Mouse (Mus musculus): ENCODE results near the gene Dnah12.
"Not testable (repeated sequence)": the region's sequence is repeated elsewhere in the genome, so short reads cannot be mapped to it uniquely, and the experiment has no call there.

Gene Dnah12

GRCm38 (mm10) chr14:26894392-26894791, 201.3 kb downstream of the Dnah12 start, which contains the start of gene Asb14:
Asb14 (plus strand) TSS chr14:26894557.
- no peak for DNase-seq

DNA sequence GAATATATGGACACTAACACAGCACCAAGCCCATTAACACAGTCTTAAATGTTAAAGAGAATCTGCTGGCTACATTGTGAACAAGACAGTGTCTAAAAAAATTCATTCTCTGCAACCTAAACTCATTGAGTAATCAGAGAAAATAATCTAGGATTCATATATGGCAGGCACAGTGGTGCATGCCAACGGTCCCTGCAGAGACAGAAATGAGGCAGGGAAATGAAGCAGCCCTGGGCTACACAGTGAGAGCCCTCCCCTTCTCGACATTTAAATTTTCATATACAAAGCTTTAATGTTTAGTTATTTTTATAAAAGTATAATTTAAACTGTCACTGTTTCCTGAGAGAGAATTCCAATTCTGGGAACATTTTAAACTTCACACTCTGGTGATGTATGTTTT, 206.4 kb downstream of the Dnah12 start:
- DNase-seq = no peak

GRCm38 (mm10) chr14:26900893-26901292, 207.8 kb downstream of the Dnah12 start:
- no peak for DNase-seq

GRCm38 (mm10) chr14:26907401-26907800, 214.3 kb downstream of the Dnah12 start:
- no peak for DNase-seq

DNA sequence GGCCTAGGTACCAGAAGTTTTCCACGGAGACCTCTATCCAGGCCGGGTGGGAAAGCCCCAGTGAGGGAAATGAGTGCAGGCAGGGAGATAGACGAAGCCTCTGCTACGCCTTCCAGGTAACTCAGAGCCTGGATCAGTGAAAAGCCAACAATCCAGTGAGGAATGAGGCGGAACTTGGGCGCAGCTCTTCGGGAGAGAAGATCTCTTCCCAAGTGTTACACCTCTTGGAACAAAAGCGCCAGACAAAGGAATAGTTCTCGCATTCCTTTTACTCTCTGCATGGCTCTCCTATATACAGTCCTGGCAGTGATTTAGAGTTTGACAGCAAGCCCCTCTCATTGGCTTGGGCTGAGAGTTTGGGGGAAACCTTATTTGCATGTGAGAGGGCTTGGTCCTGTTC, 217.4 kb downstream of the Dnah12 start:
- not testable (repeated sequence) for DNase-seq

GRCm38 (mm10) chr14:26911201-26911600, 218.1 kb downstream of the Dnah12 start:
- no peak for DNase-seq

DNA sequence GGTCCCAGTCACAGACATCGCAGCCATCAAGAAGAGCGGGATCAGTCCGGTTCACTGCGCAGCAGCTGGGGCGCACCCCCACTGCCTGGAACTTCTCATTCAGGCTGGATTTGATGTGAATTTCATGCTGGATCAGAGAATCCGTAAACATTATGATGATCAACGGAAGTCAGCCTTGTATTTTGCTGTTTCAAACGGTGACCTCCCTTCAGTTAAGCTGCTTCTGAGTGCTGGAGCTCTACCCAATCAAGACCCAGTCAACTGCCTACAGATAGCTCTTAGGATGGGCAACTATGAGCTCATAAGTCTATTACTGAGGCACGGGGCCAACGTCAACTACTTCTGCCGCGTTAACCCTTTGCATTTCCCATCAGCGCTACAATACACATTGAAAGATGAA, 218.8 kb downstream of the Dnah12 start:
- no peak for DNase-seq

DNA sequence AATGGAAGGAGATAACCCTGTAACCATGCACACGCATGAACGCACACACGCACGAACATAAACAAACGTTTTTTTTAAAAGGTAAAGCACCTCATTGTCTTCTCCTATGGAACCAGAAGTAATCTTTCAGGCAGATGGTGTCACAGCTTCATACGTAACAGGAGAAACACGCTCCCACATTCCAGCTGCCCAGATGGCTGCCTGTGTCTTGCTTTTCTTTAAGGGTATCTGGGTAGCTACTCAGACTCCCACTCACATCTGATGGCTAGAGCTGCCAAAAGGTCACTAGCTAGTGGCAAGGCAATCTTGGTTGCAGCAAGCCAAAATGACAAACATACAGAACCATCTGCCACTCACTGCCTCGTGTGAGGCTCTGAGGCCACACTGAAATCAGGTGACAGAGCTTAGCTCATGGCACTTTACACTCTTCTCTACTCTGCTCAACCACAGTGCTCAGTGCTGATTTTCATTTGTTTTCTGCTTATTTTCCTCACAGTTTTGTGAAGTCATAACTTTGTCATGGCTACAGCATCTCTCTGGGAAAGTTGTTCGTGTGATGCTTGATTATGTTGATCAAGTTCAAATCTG, 220.7 kb downstream of the Dnah12 start:
- DNase-seq = no peak

DNA sequence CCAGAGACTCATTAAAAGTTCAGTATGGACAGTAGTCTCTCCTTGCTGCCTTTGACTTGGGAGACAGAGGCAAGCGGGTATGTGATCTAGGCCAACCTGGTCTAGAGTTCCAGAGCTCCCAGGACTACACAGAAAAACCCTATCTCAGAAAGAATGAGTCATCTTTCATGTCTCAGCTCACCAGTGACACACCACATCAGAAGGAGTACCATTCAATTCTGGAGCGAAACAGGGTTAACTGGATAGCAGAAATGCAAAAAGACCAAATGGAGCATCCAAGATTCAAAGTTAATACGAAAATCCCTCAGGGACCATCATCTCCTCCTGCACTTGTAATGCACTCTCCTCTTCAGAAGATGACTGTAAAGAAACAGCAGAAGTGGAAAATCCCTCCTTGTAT, 226.2 kb downstream of the Dnah12 start:
- no peak for DNase-seq

- no peak for DNase-seq
These were observed 230.8 kb downstream of the Dnah12 start for GRCm38 (mm10) chr14:26923702-26924421.

GRCm38 (mm10) chr14:26934891-26935290, 241.8 kb downstream of the Dnah12 start:
- DNase-seq = no peak

DNA sequence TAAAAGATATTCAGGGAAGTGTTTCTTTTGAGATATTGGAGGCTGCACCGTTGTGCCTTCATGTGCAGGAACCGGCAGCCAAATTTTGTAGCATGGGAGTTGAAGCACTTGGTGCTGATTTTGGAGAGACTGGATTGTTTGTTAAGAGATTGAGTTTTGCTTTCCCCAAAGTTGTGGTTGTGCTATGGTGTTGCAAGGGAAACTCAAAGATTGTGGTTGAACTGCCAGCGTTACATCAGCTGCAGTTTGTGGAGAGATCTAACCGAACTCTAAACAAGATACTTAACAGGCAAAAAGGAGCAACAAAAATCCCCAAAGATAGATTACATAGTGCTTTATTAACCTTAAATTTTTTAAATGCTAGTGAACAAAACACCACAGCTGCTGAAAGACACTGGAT, 242.5 kb downstream of the Dnah12 start:
- DNase-seq = no peak
